Mouse (Mus musculus) spleen, adult 2 months (tissue): Measurements from ENCODE around the gene Dph1. TPM values are rescaled to one million over a fixed set of nuclear protein-coding genes. Genes with fewer than 3 reads are reported as not detected.
A peak's percentile ranks its signal among the peaks of the same experiment; 100 is the strongest.

Experiments
- DNase-seq, 2 experiments: peaks; one replicate each; pipeline versions ENCODE4 v3.0.0 to v3.0.0-alpha.2; 2012 to 2021; ENCODE audit warnings: low spot score in 2 of 2, low read depth in 1 of 2
- H3K27ac ChIP-seq: fragments of 200-500 bp; 2 replicates; pipeline ENCODE4 v1.5.1; 2012; ENCODE audit warnings: low read length, inconsistent platforms; ENCODE audit not compliant: insufficient read depth
- H3K27me3 ChIP-seq: fragments of 200-500 bp; 2 replicates; pipeline ENCODE4 v1.6.1; 2012; ENCODE audit warnings: mild to moderate bottlenecking, moderate library complexity, low read length, inconsistent platforms; ENCODE audit not compliant: control insufficient read depth, insufficient read depth
- H3K36me3 ChIP-seq: fragments of 200-500 bp; 2 replicates; pipeline ENCODE4 v1.6.1; 2012; ENCODE audit warnings: mild to moderate bottlenecking, low read length, inconsistent platforms; ENCODE audit not compliant: control insufficient read depth, insufficient read depth
- H3K4me1 ChIP-seq: fragments of 200-500 bp; 2 replicates; pipeline ENCODE4 v1.6.1; 2011; ENCODE audit warnings: inconsistent platforms; ENCODE audit not compliant: control insufficient read depth, insufficient read depth, insufficient read length
- H3K4me3 ChIP-seq: fragments of 200-500 bp; 2 replicates; pipeline ENCODE4 v1.5.1; 2011; ENCODE audit warnings: mild to moderate bottlenecking, inconsistent platforms; ENCODE audit not compliant: insufficient read depth, insufficient read length; ENCODE audit errors: extremely low read depth
- CTCF ChIP-seq: fragments of 200-500 bp; IDR thresholded peaks from 2 replicates; pipeline ENCODE4 v1.5.1; 2011; ENCODE audit warnings: mild to moderate bottlenecking, inconsistent platforms; ENCODE audit not compliant: insufficient read depth, insufficient read length, insufficient replicate concordance; ENCODE audit errors: extremely low read depth
- POLR2A ChIP-seq: fragments of 200-500 bp; IDR thresholded peaks from 2 replicates; pipeline ENCODE4 v1.6.1; 2011; ENCODE audit warnings: low read depth, low read length, inconsistent platforms
- WGBS: fragments of 180-500 bp; shearing (Covaris S2); methylation state at CpG from one replicate; pipeline ENCODE4 v1.1.7; 2018; 5-methylcytosine and 5-hydroxymethylcytosine counted together
- polyA plus RNA-seq: library from polyadenylated mRNA; depleted of rRNA; stranded (reverse); fragments of >200 nt; gene quantifications from 2 replicates; pipeline ENCODE4 v1.2.3, GENCODE M21; 2012

Dph1 gene
- polyA plus RNA-seq, 1 experiment = 29.2 TPM

GRCm38 (mm10) chr11:75196131-75196530 lies 5.1 kb upstream of the Dph1 start:
- H3K27me3 ChIP-seq = peaks cover 13% of the 10 kb centered on the region

GRCm38 (mm10) chr11:75194850-75195461 lies 3.9 kb upstream of the Dph1 start:
- Histone ChIP-seq H3K27ac (no peak overlapping the region), H3K4me1 (peaks cover 13% of the 10 kb centered on the region), H3K4me3 (peak overlapping the region; percentile 64), H3K36me3 (no peaks in the 10 kb centered on the region), H3K27me3 (peaks cover 13% of the 10 kb centered on the region)
- DNase-seq = peak in 1 of 2 experiments; percentile 47
- TF ChIP-seq CTCF (0 out of 2 replicates have a peak, but pooled peaks have one; percentile 5), POLR2A (no peak)
- 2% methylated on average over 39 of the region's 39 CpGs for WGBS

More at GRCm38 (mm10) chr11:75196131-75196530, 5.1 kb upstream of the Dph1 start:
- no peak for DNase-seq
- Histone ChIP-seq H3K27ac (no peak overlapping the region), H3K4me3 (no peak overlapping the region), H3K4me1 (peaks cover 13% of the 10 kb centered on the region), H3K36me3 (no peaks in the 10 kb centered on the region)
- WGBS = 73% methylated on average over 6 of the region's 6 CpGs
- TF ChIP-seq CTCF (no peak), POLR2A (no peak)

GRCm38 (mm10) chr11:75194121-75194849 lies 3.2 kb upstream of the Dph1 start:
- TF ChIP-seq POLR2A = no peak
- TF ChIP-seq CTCF = no peak
- peak overlapping the region; percentile 64 for H3K4me3 ChIP-seq
- WGBS = 1% methylated on average over 52 of the region's 52 CpGs
- H3K4me1 ChIP-seq = peaks cover 16% of the 10 kb centered on the region
- H3K27ac ChIP-seq = peak overlapping the region; percentile 28
- no peaks in the 10 kb centered on the region for H3K36me3 ChIP-seq
- peaks cover 13% of the 10 kb centered on the region for H3K27me3 ChIP-seq
- no peak for DNase-seq

GRCm38 (mm10) chr11:75193256-75194071 lies 2.4 kb upstream of the Dph1 start, which contains the start of gene Rtn4rl1:
Rtn4rl1 (plus strand) TSS chr11:75193783.
- under 1% methylated on average over 82 of the region's 84 CpGs for WGBS
- peaks cover 13% of the 10 kb centered on the region for H3K4me1 ChIP-seq
- H3K4me3 ChIP-seq = peak within 1 kb of the TSS; percentile 64
- peak within 1 kb of the TSS; percentile 28 for H3K27ac ChIP-seq
- peaks cover 13% of the 10 kb centered on the region for H3K27me3 ChIP-seq
- no peaks in the 10 kb centered on the region for H3K36me3 ChIP-seq
- TF ChIP-seq POLR2A (no peak), CTCF (no peak)
- DNase-seq = peak; percentile 35 to 66

GRCm38 (mm10) chr11:75192336-75193214 lies 1.5 kb upstream of the Dph1 start:
- Histone ChIP-seq H3K27me3 (peaks cover 13% of the 10 kb centered on the region), H3K27ac (no peak overlapping the region), H3K4me3 (peak overlapping the region; percentile 64), H3K36me3 (no peaks in the 10 kb centered on the region), H3K4me1 (peaks cover 13% of the 10 kb centered on the region)
- TF ChIP-seq POLR2A (no peak), CTCF (peak; percentile 54; the same call in 1 of the 2 replicates)
- DNase-seq = peak; percentile 40 to 67
- 28% methylated on average over 13 of the region's 13 CpGs for WGBS

- Histone ChIP-seq H3K4me1 (peaks cover 13% of the 10 kb centered on the region), H3K36me3 (no peaks in the 10 kb centered on the region), H3K27ac (no peak overlapping the region), H3K27me3 (peaks cover 13% of the 10 kb centered on the region), H3K4me3 (no peak overlapping the region)
- DNase-seq = no peak
- 82% methylated on average over 6 of the region's 6 CpGs for WGBS
- TF ChIP-seq POLR2A (no peak), CTCF (no peak)
These were observed 800 bp upstream of the Dph1 start for GRCm38 (mm10) chr11:75191841-75192240.
